Mouse (Mus musculus) midbrain, embryonic 10.5 days (tissue): ENCODE data around the gene Sp100. TPM values are rescaled to one million over a fixed set of nuclear protein-coding genes. Genes with fewer than 3 reads are reported as not detected.
A peak's percentile ranks its signal among the peaks of the same experiment; 100 is the strongest.
"Not testable (repeated sequence)": the region's sequence is repeated elsewhere in the genome, so short reads cannot be mapped to it uniquely, and the experiment has no call there.

Experiments
- DNase-seq: peaks from one replicate; pipeline ENCODE4 v3.0.0-alpha.2; 2017; ENCODE audit warnings: low spot score
- H3K27ac ChIP-seq: fragments of 300-500 bp; sonication (generic); replicated peaks from 2 replicates; pipeline ENCODE4 v1.5.1; 2016; ENCODE audit warnings: mild to moderate bottlenecking
- H3K27me3 ChIP-seq: fragments of 300-500 bp; sonication (generic); 2 replicates; pipeline ENCODE4 v1.6.1; 2016; ENCODE audit warnings: low read depth, mild to moderate bottlenecking; ENCODE audit not compliant: poor library complexity, severe bottlenecking
- H3K36me3 ChIP-seq: fragments of 300-500 bp; sonication (generic); 2 replicates; pipeline ENCODE4 v1.6.1; 2016; ENCODE audit warnings: mild to moderate bottlenecking, moderate library complexity
- H3K4me1 ChIP-seq: fragments of 300-500 bp; sonication (generic); 2 replicates; pipeline ENCODE4 v1.6.1; 2016
- H3K4me3 ChIP-seq: fragments of 300-500 bp; sonication (generic); 2 replicates; pipeline ENCODE4 v1.5.1; 2016; ENCODE audit warnings: mild to moderate bottlenecking, moderate library complexity
- H3K9me3 ChIP-seq: fragments of 300-500 bp; sonication (generic); replicated peaks from 2 replicates; pipeline ENCODE4 v1.6.1; 2016; ENCODE audit warnings: mild to moderate bottlenecking
- WGBS: fragments of 180-500 bp; shearing (Covaris S2); methylation state at CpG from one replicate; pipeline ENCODE4 v1.1.7; 2016; 5-methylcytosine and 5-hydroxymethylcytosine counted together
- polyA plus RNA-seq: library from polyadenylated mRNA; unstranded; fragments of >200 nt; fragmentation: Nextera tagmentation; extraction: Ambion mirVana; gene quantifications from 2 replicates; pipeline ENCODE4 v1.2.1, GENCODE M21; 2016

The Sp100 gene
- polyA plus RNA-seq, 1 experiment from 2014 or later, result 0.39 TPM

DNA sequence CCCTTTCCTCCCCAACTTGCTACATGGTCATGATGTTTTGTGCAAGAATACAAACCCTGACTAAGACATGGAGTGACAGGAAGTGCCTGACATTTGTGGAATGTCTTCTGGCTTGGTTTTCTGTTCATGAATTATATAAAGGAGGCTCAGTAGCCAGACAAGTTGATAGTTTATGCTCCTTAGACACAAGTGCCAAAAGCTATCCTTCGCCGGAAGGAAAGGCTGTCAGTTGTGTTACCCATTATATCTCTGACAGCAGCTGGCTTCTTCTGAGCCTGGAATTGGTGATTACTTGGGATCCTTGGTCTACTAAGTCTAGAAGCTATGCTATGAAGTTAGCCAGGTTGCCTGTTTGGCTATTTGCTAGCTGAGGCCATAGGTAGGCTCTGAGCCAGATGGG lies 7.4 kb downstream of the Sp100 start:
- not testable (repeated sequence) for H3K36me3 ChIP-seq, H3K4me3 ChIP-seq

GRCm38 (mm10) chr1:85664266-85664665 lies 14.5 kb downstream of the Sp100 start:
- Histone ChIP-seq H3K4me1 (no peaks in the 10 kb centered on the region), H3K4me3 (no peak overlapping the region), H3K27me3 (no peaks in the 10 kb centered on the region), H3K9me3 (peaks cover 4% of the 10 kb centered on the region; the same call in 1 of the 2 replicates), H3K36me3 (no peaks in the 10 kb centered on the region), H3K27ac (no peak overlapping the region)
- no peak for DNase-seq

More for the DNA sequence above, 7.4 kb downstream of the Sp100 start:
- 100% methylated on average over 2 of the region's 2 CpGs for WGBS
- H3K9me3 ChIP-seq, DNase-seq, H3K27me3 ChIP-seq, H3K4me1 ChIP-seq, H3K27ac ChIP-seq: not testable (repeated sequence)

- no peak for DNase-seq
- H3K4me3 ChIP-seq, result no peak overlapping the region
- H3K27me3 ChIP-seq, result no peaks in the 10 kb centered on the region
- H3K36me3 ChIP-seq, result no peaks in the 10 kb centered on the region
- H3K27ac ChIP-seq, result no peak overlapping the region
- 0 out of 2 replicates have a peak, but pooled peaks cover 4% of the 10 kb centered on the region for H3K4me1 ChIP-seq
- no peaks in the 10 kb centered on the region for H3K9me3 ChIP-seq
- 69% methylated on average over 4 of the region's 4 CpGs for WGBS
These were observed 30.4 kb downstream of the Sp100 start for GRCm38 (mm10) chr1:85680226-85680625.

- Histone ChIP-seq H3K27me3 (no peaks in the 10 kb centered on the region), H3K4me3 (no peak overlapping the region), H3K4me1 (no peaks in the 10 kb centered on the region), H3K27ac (no peak overlapping the region), H3K9me3 (no peaks in the 10 kb centered on the region), H3K36me3 (no peaks in the 10 kb centered on the region)
- WGBS, result 77% methylated on average over 5 of the region's 5 CpGs
- no peak for DNase-seq
These were observed 36.9 kb downstream of the Sp100 start for GRCm38 (mm10) chr1:85686666-85687065.

- no peaks in the 10 kb centered on the region for H3K36me3 ChIP-seq
- WGBS, result 74% methylated on average over 5 of the region's 5 CpGs
- H3K27ac ChIP-seq, result no peak overlapping the region
- no peak for DNase-seq
- H3K4me3 ChIP-seq, result no peak overlapping the region
- no peaks in the 10 kb centered on the region for H3K27me3 ChIP-seq
- no peaks in the 10 kb centered on the region for H3K4me1 ChIP-seq
- H3K9me3 ChIP-seq, result no peaks in the 10 kb centered on the region
These were observed 37.6 kb downstream of the Sp100 start for GRCm38 (mm10) chr1:85687346-85687745.

DNA sequence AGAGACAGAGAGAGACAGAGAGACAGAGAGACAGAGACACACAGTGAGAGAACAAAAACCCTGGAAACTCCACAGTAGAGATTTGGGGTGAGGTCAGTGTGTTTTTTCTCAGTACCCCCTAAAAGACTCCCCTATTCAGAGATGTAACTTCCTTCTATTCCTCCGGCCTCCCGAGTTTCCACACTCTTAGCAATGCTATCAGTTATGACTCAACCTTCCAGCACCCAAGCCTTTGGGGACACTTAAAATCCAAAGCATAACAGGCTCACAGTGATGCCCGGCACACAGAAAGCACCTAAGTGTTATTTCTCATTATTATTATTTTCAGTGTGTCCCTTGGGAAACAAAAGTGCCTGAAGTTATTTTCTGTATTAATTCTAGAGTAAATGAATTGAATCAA lies 40.8 kb downstream of the Sp100 start:
- no peak overlapping the region for H3K27ac ChIP-seq
- DNase-seq, result no peak
- 86% methylated on average over 3 of the region's 3 CpGs for WGBS
- no peak overlapping the region for H3K4me3 ChIP-seq
- no peaks in the 10 kb centered on the region for H3K27me3 ChIP-seq
- no peaks in the 10 kb centered on the region for H3K4me1 ChIP-seq
- H3K9me3 ChIP-seq, result no peaks in the 10 kb centered on the region
- H3K36me3 ChIP-seq, result no peaks in the 10 kb centered on the region

DNA sequence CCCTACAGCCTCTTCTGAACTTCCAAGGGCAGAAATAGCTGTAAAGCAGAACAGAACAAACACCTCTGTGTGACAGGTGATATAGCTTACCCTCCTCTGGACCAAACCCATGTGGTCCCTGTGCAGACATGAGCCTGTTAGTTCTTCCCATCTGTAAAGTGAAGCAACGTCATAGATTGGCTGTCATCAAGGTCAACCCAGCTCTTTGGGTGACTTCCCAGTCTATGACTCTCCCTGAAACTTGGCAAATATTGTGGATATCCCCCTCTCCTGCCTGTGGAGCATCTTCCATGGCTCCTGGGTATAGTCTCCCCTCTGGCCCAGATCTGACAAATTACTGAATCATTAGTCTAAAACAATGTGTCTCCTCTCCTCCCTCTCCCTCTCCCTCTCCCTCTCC lies 42.5 kb downstream of the Sp100 start:
- H3K27ac ChIP-seq, result no peak overlapping the region
- H3K4me3 ChIP-seq, result no peak overlapping the region
- H3K27me3 ChIP-seq, result no peaks in the 10 kb centered on the region
- no peaks in the 10 kb centered on the region for H3K36me3 ChIP-seq
- no peaks in the 10 kb centered on the region for H3K4me1 ChIP-seq
- WGBS, result 76% methylated on average over 1 of the region's 1 CpGs
- DNase-seq, result no peak
- no peaks in the 10 kb centered on the region for H3K9me3 ChIP-seq

DNA sequence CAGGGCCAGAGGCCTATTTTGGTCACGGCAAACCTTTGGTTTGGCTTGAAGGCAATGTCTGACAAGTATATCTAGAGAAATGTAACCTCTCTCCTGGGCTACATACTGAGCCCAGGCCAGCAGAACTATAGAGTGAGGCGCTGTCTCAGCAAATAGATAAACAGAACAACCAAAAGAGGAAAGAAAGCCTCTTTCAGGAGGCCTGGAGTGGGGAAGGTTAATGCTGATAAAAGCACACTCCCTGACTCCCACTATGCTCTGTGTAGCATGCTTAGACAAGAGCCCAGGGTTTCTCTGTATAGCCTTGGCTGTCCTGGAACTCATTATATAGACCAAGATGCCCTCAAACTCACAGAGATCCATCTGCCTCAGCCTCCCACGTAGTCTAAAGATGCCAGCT lies 43.5 kb downstream of the Sp100 start:
- Histone ChIP-seq H3K27me3 (no peaks in the 10 kb centered on the region), H3K4me1 (no peaks in the 10 kb centered on the region), H3K36me3 (no peaks in the 10 kb centered on the region), H3K4me3 (no peak overlapping the region), H3K27ac (no peak overlapping the region), H3K9me3 (no peaks in the 10 kb centered on the region)
- 76% methylated on average over 3 of the region's 3 CpGs for WGBS
- DNase-seq, result no peak

- no peaks in the 10 kb centered on the region for H3K27me3 ChIP-seq
- H3K27ac ChIP-seq, result no peak overlapping the region
- H3K4me3 ChIP-seq, result no peak overlapping the region
- no peaks in the 10 kb centered on the region for H3K4me1 ChIP-seq
- no peaks in the 10 kb centered on the region for H3K36me3 ChIP-seq
- 83% methylated on average over 3 of the region's 3 CpGs for WGBS
- DNase-seq, result no peak
- no peaks in the 10 kb centered on the region for H3K9me3 ChIP-seq
These were observed 45.9 kb downstream of the Sp100 start for GRCm38 (mm10) chr1:85695646-85696045.

DNA sequence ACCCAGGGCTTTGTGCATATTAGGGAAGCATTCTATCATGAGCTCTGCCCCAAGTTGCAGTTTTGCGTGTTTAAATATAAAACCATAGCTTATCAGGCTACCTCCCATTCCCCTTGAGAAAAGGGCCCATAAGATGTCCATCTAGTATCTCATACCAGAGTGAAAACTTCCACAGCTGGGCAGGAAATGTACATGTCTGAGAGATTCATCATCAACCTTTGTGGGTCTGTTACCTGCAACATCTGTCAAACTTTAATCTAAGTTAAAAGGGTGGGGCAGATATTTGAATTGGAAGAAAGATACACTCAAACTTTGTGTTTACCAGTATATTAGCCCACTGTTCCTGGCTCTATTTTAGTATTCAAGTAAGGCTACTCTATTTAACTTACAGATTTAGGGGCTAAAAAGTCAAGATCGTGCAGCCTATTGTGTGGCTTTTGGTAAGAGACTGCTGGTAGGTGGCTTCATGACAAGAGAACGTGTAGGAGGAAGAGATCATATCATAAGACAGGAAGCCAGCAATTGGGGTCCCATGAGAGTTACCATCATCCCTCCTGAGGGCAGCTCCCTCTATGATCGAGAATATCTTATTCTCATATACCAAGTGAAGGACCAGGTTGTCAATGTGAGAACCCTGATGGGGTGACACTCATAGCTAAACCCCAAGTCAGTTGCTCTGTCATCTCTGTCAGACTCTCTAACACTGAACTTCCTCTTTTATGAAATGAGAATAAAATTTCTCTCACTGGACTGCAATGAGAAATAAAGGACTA lies 48.1 kb downstream of the Sp100 start:
- Histone ChIP-seq H3K4me1 (no peaks in the 10 kb centered on the region), H3K36me3 (no peaks in the 10 kb centered on the region), H3K27me3 (no peaks in the 10 kb centered on the region), H3K9me3 (no peaks in the 10 kb centered on the region), H3K27ac (no peak overlapping the region), H3K4me3 (no peak overlapping the region)
- 87% methylated on average over 4 of the region's 4 CpGs for WGBS
- DNase-seq, result no peak

DNA sequence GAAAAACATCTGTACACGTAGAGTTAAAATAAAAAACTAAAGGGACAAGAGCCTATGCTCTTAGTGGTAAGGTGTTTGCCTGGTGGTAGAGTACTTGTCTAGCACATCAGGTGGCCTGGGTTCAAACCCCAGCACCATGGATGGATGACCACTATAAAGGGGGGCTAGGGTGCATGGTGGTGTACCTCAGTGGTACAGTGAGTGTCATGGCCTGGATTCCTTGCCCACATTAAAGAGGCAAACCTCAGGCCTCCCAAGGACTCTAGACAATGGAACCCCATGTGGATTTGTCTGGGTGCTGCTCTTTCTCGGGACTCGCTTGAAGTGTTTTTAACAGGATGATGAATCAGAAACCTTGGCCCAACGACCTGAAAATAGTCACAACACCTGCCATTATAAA lies 52.7 kb downstream of the Sp100 start:
- Histone ChIP-seq H3K27ac (no peak overlapping the region), H3K27me3 (no peaks in the 10 kb centered on the region)
- WGBS, result 81% methylated on average over 4 of the region's 4 CpGs

DNA sequence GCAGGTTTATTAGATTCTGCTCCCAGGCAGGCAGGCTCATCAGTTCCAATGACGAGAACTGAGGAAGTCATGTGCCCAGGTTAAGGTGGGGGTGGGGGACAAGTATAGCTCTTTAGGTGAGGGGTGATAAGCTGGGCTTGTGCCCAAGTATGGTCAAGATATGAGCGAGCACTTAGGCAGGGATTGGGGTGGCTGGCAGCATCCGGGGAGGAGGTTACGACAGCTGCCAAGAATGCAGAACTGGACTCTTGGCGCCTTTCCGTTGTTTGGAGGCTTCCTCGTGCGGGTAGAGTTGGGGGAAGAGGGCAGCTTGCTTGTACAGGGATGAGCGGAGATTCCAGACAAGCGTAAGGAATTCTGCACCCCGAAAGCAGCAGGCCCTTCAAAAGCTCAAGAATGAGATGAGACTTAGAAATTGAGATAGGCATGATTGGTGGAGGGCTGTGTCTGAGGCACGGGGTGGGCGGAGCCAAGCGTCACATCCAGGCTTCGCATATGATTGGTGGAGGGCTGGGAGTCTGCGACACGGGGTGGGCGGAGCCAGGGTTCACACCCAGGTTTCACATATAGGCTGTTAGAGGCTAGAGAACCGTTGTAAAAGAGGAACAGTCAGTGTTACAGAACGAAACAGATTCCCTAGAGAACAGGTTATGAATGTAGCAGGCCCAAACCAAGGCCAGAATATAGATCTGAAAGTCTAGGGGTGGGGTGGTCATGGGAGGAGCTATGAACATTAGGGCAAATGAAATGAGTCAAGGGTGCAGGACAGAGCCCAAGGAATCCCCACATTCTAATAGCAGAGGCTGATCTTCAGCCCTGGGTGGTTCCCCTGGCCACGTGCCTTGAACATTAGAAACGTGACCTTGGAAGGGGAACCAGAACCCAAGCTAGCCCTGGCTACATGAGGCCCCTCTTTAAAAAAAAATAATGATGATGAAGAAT lies 53.7 kb downstream of the Sp100 start:
- peak overlapping the region; percentile 49 for H3K4me3 ChIP-seq
- no peaks in the 10 kb centered on the region for H3K27me3 ChIP-seq
- no peaks in the 10 kb centered on the region for H3K36me3 ChIP-seq
- peak; percentile 75 for DNase-seq
- no peaks in the 10 kb centered on the region for H3K9me3 ChIP-seq
- 30% methylated on average over 22 of the region's 22 CpGs for WGBS
- H3K4me1 ChIP-seq, result peaks cover 6% of the 10 kb centered on the region; the same call in 1 of the 2 replicates
- peak overlapping the region; percentile 69 for H3K27ac ChIP-seq

More for the DNA sequence above, 52.7 kb downstream of the Sp100 start:
- no peaks in the 10 kb centered on the region for H3K9me3 ChIP-seq
- no peak for DNase-seq
- peaks cover 6% of the 10 kb centered on the region; the same call in 1 of the 2 replicates for H3K4me1 ChIP-seq
- no peak overlapping the region for H3K4me3 ChIP-seq
- H3K36me3 ChIP-seq, result no peaks in the 10 kb centered on the region

GRCm38 (mm10) chr1:85705552-85705951 lies 55.8 kb downstream of the Sp100 start:
- Histone ChIP-seq H3K4me3 (no peak overlapping the region), H3K9me3 (no peaks in the 10 kb centered on the region), H3K4me1 (peaks cover 6% of the 10 kb centered on the region; the same call in 1 of the 2 replicates), H3K27ac (no peak overlapping the region), H3K27me3 (no peaks in the 10 kb centered on the region), H3K36me3 (no peaks in the 10 kb centered on the region)
- WGBS, result 97% methylated on average over 1 of the region's 1 CpGs
- DNase-seq, result no peak
